Mouse (Mus musculus): ENCODE results near the gene Pik3ap1. TPM values are rescaled to one million over a fixed set of nuclear protein-coding genes. Genes with fewer than 3 reads are reported as not detected.

Gene Pik3ap1
- polyA plus RNA-seq, 1 experiment from 2014 or later = 1.4 TPM

GRCm38 (mm10) chr19:41366192-41366853 lies 18.6 kb downstream of the Pik3ap1 start:
- H3K27ac ChIP-seq (replicated peaks) = no peak overlapping the region
- WGBS = 77% methylated on average over 16 of the region's 16 CpGs
- no peak overlapping the region for H3K9ac ChIP-seq (replicated peaks)
- H3K9me3 ChIP-seq = no peaks in the 10 kb centered on the region
- H3K4me3 ChIP-seq = no peak overlapping the region
- no peak for ATAC-seq (replicated peaks)
- no peaks in the 10 kb centered on the region for H3K4me1 ChIP-seq
- no peak overlapping the region for H3K4me2 ChIP-seq (replicated peaks)
- H3K36me3 ChIP-seq = no peaks in the 10 kb centered on the region
- H3K27me3 ChIP-seq = no peaks in the 10 kb centered on the region

GRCm38 (mm10) chr19:41365570-41365969 lies 19.3 kb downstream of the Pik3ap1 start:
- H3K27ac ChIP-seq (replicated peaks) = no peak overlapping the region
- no peak overlapping the region for H3K9ac ChIP-seq (replicated peaks)
- no peaks in the 10 kb centered on the region for H3K36me3 ChIP-seq
- H3K4me1 ChIP-seq = no peaks in the 10 kb centered on the region
- no peak for ATAC-seq (replicated peaks)
- no peaks in the 10 kb centered on the region for H3K27me3 ChIP-seq
- no peak overlapping the region for H3K4me3 ChIP-seq
- H3K4me2 ChIP-seq (replicated peaks) = no peak overlapping the region
- H3K9me3 ChIP-seq = no peaks in the 10 kb centered on the region
- 93% methylated on average over 5 of the region's 5 CpGs for WGBS

- 89% methylated on average over 3 of the region's 3 CpGs for WGBS
- Histone ChIP-seq H3K27me3 (no peaks in the 10 kb centered on the region), H3K9me3 (no peaks in the 10 kb centered on the region), H3K36me3 (no peaks in the 10 kb centered on the region), H3K9ac (replicated peaks) (no peak overlapping the region), H3K27ac (replicated peaks) (no peak overlapping the region), H3K4me1 (no peaks in the 10 kb centered on the region), H3K4me2 (replicated peaks) (no peak overlapping the region), H3K4me3 (no peak overlapping the region)
- no peak for ATAC-seq (replicated peaks)
Observed at GRCm38 (mm10) chr19:41364509-41364908, 20.4 kb downstream of the Pik3ap1 start.

GRCm38 (mm10) chr19:41362963-41363362 lies 21.9 kb downstream of the Pik3ap1 start:
- no peaks in the 10 kb centered on the region for H3K9me3 ChIP-seq
- 93% methylated on average over 2 of the region's 2 CpGs for WGBS

GRCm38 (mm10) chr19:41360459-41360858 lies 24.4 kb downstream of the Pik3ap1 start:
- Histone ChIP-seq H3K4me1 (no peaks in the 10 kb centered on the region), H3K4me3 (no peak overlapping the region), H3K9ac (replicated peaks) (no peak overlapping the region), H3K27ac (replicated peaks) (no peak overlapping the region), H3K27me3 (no peaks in the 10 kb centered on the region), H3K9me3 (no peaks in the 10 kb centered on the region), H3K36me3 (no peaks in the 10 kb centered on the region), H3K4me2 (replicated peaks) (no peak overlapping the region)
- no peak for ATAC-seq (replicated peaks)
- WGBS = 10% methylated on average over 2 of the region's 2 CpGs

More at GRCm38 (mm10) chr19:41362963-41363362, 21.9 kb downstream of the Pik3ap1 start:
- Histone ChIP-seq H3K4me2 (replicated peaks) (no peak overlapping the region), H3K27ac (replicated peaks) (no peak overlapping the region), H3K9ac (replicated peaks) (no peak overlapping the region), H3K36me3 (no peaks in the 10 kb centered on the region), H3K4me1 (no peaks in the 10 kb centered on the region), H3K4me3 (no peak overlapping the region), H3K27me3 (no peaks in the 10 kb centered on the region)
- no peak for ATAC-seq (replicated peaks)

GRCm38 (mm10) chr19:41354287-41354951 lies 30.5 kb downstream of the Pik3ap1 start:
- no peak overlapping the region for H3K9ac ChIP-seq (replicated peaks)
- no peaks in the 10 kb centered on the region for H3K27me3 ChIP-seq
- H3K36me3 ChIP-seq = no peaks in the 10 kb centered on the region
- H3K4me2 ChIP-seq (replicated peaks) = no peak overlapping the region
- ATAC-seq (replicated peaks) = no peak
- no peaks in the 10 kb centered on the region for H3K4me1 ChIP-seq
- WGBS = 83% methylated on average over 17 of the region's 17 CpGs
- no peak overlapping the region for H3K4me3 ChIP-seq
- H3K9me3 ChIP-seq = no peaks in the 10 kb centered on the region
- H3K27ac ChIP-seq (replicated peaks) = no peak overlapping the region

GRCm38 (mm10) chr19:41349624-41350023 lies 35.3 kb downstream of the Pik3ap1 start:
- Histone ChIP-seq H3K9ac (replicated peaks) (no peak overlapping the region), H3K9me3 (no peaks in the 10 kb centered on the region), H3K4me1 (peaks cover 8% of the 10 kb centered on the region), H3K27me3 (no peaks in the 10 kb centered on the region), H3K4me3 (no peak overlapping the region), H3K36me3 (no peaks in the 10 kb centered on the region), H3K4me2 (replicated peaks) (no peak overlapping the region), H3K27ac (replicated peaks) (no peak overlapping the region)
- ATAC-seq (replicated peaks) = no peak
- WGBS = 94% methylated on average over 3 of the region's 3 CpGs

- Histone ChIP-seq H3K4me3 (no peak overlapping the region), H3K27me3 (no peaks in the 10 kb centered on the region), H3K9ac (replicated peaks) (no peak overlapping the region), H3K9me3 (no peaks in the 10 kb centered on the region), H3K4me1 (peaks cover 8% of the 10 kb centered on the region), H3K4me2 (replicated peaks) (no peak overlapping the region), H3K36me3 (no peaks in the 10 kb centered on the region), H3K27ac (replicated peaks) (no peak overlapping the region)
- WGBS = 91% methylated on average over 3 of the region's 3 CpGs
- no peak for ATAC-seq (replicated peaks)
Observed at GRCm38 (mm10) chr19:41348161-41348560, 36.7 kb downstream of the Pik3ap1 start.

GRCm38 (mm10) chr19:41347326-41347725 lies 37.6 kb downstream of the Pik3ap1 start:
- Histone ChIP-seq H3K4me1 (peaks cover 8% of the 10 kb centered on the region), H3K9me3 (no peaks in the 10 kb centered on the region), H3K27ac (replicated peaks) (no peak overlapping the region), H3K27me3 (no peaks in the 10 kb centered on the region), H3K36me3 (no peaks in the 10 kb centered on the region), H3K9ac (replicated peaks) (no peak overlapping the region), H3K4me2 (replicated peaks) (no peak overlapping the region), H3K4me3 (no peak overlapping the region)
- WGBS = 79% methylated on average over 4 of the region's 4 CpGs
- no peak for ATAC-seq (replicated peaks)

- Histone ChIP-seq H3K36me3 (no peaks in the 10 kb centered on the region), H3K9ac (replicated peaks) (no peak overlapping the region), H3K4me3 (no peak overlapping the region), H3K27ac (replicated peaks) (no peak overlapping the region), H3K27me3 (no peaks in the 10 kb centered on the region), H3K4me1 (peaks cover 8% of the 10 kb centered on the region), H3K9me3 (no peaks in the 10 kb centered on the region), H3K4me2 (replicated peaks) (no peak overlapping the region)
- 40% methylated on average over 11 of the region's 11 CpGs for WGBS
- no peak for ATAC-seq (replicated peaks)
Observed at GRCm38 (mm10) chr19:41346099-41346850, 38.6 kb downstream of the Pik3ap1 start.

GRCm38 (mm10) chr19:41345028-41345741 lies 39.7 kb downstream of the Pik3ap1 start:
- peaks cover 8% of the 10 kb centered on the region for H3K4me1 ChIP-seq
- H3K36me3 ChIP-seq = no peaks in the 10 kb centered on the region
- H3K27me3 ChIP-seq = no peaks in the 10 kb centered on the region
- no peak overlapping the region for H3K9ac ChIP-seq (replicated peaks)
- H3K27ac ChIP-seq (replicated peaks) = no peak overlapping the region
- no peak for ATAC-seq (replicated peaks)
- H3K9me3 ChIP-seq = no peaks in the 10 kb centered on the region
- 32% methylated on average over 11 of the region's 11 CpGs for WGBS
- no peak overlapping the region for H3K4me3 ChIP-seq
- no peak overlapping the region for H3K4me2 ChIP-seq (replicated peaks)

- ATAC-seq (replicated peaks) = no peak
- Histone ChIP-seq H3K4me2 (replicated peaks) (no peak overlapping the region), H3K4me1 (peaks cover 8% of the 10 kb centered on the region), H3K36me3 (no peaks in the 10 kb centered on the region), H3K27ac (replicated peaks) (no peak overlapping the region), H3K9me3 (no peaks in the 10 kb centered on the region), H3K9ac (replicated peaks) (no peak overlapping the region), H3K27me3 (no peaks in the 10 kb centered on the region), H3K4me3 (no peak overlapping the region)
- WGBS = 89% methylated on average over 8 of the region's 8 CpGs
Observed at GRCm38 (mm10) chr19:41344666-41345027, 40.3 kb downstream of the Pik3ap1 start.

All from forebrain, embryonic 15.5 days (tissue).